Mouse (Mus musculus) heart, postnatal 0 days (tissue): ENCODE data around the gene Med13l. TPM values are rescaled to one million over a fixed set of nuclear protein-coding genes. Genes with fewer than 3 reads are reported as not detected.

ENCODE experiments used
- ATAC-seq: fragments of 200-750 bp; cut with Nextera tagmentation; 2 replicates; pipeline ENCODE4 v1.8.0; 2017; ENCODE audit warnings: low read depth, moderate number of reproducible peaks, moderate library complexity; ENCODE audit not compliant: insufficient read depth
- DNase-seq: peaks from one replicate; pipeline ENCODE4 v3.0.0-alpha.2; 2016; ENCODE audit warnings: low spot score
- H3K27ac ChIP-seq: fragments of 300-500 bp; sonication (generic); 2 replicates; pipeline ENCODE4 v1.5.1; 2014; ENCODE audit warnings: low read depth, mild to moderate bottlenecking
- H3K27me3 ChIP-seq: fragments of 300-500 bp; sonication (generic); 2 replicates; pipeline ENCODE4 v1.6.1; 2014; ENCODE audit warnings: low read length, mixed read lengths; ENCODE audit not compliant: control insufficient read depth, insufficient read depth
- H3K36me3 ChIP-seq: fragments of 300-500 bp; sonication (generic); replicated peaks from 2 replicates; pipeline ENCODE4 v1.6.1; 2014; ENCODE audit warnings: low read length, mixed read lengths; ENCODE audit not compliant: control insufficient read depth, insufficient read depth
- H3K4me1 ChIP-seq: fragments of 300-500 bp; sonication (generic); 2 replicates; pipeline ENCODE4 v1.6.1; 2014; ENCODE audit warnings: antibody characterized with exemption; ENCODE audit not compliant: control insufficient read depth, insufficient read depth
- H3K4me2 ChIP-seq: fragments of 300-500 bp; sonication (generic); 2 replicates; pipeline ENCODE4 v1.6.1; 2014; ENCODE audit warnings: low read depth, mild to moderate bottlenecking, low read length, moderate library complexity
- H3K4me3 ChIP-seq: fragments of 300-500 bp; sonication (generic); 2 replicates; pipeline ENCODE4 v1.5.1; 2014; ENCODE audit warnings: low read depth, low read length
- H3K9ac ChIP-seq: fragments of 300-500 bp; sonication (generic); replicated peaks from 2 replicates; pipeline ENCODE4 v1.6.1; 2014; ENCODE audit warnings: low read depth, low read length, mixed read lengths
- H3K9me3 ChIP-seq: fragments of 300-500 bp; sonication (generic); replicated peaks from 2 replicates; pipeline ENCODE4 v1.6.1; 2016; ENCODE audit warnings: low read length; ENCODE audit not compliant: control insufficient read depth
- CTCF ChIP-seq: IDR thresholded peaks from 2 replicates; pipeline ENCODE4 v1.5.1; 2016; ENCODE audit warnings: antibody characterized with exemption, control low read depth, low read depth
- EP300 ChIP-seq: IDR thresholded peaks from 2 replicates; pipeline ENCODE4 v1.6.1; 2016; ENCODE audit warnings: antibody characterized with exemption, low read depth
- WGBS: fragments of 180-500 bp; shearing (Covaris S2); extraction: QIAGEN DNeasy Blood & Tissue Kit; methylation state at CpG from one replicate; pipeline ENCODE4 v1.1.7; 2014; 5-methylcytosine and 5-hydroxymethylcytosine counted together
- polyA plus RNA-seq: library from polyadenylated mRNA; unstranded; fragments of >200 nt; fragmentation: Nextera tagmentation; extraction: Ambion mirVana; gene quantifications from 2 replicates; pipeline ENCODE4 v1.2.1, GENCODE M21; 2015
- total RNA-seq: library from RNA; depleted of rRNA; stranded (reverse); fragments of >200 nt; gene quantifications from 2 replicates; pipeline ENCODE4 v1.2.3, GENCODE M21; 2014; ENCODE audit warnings: low replicate concordance

Gene Med13l
- total and polyA plus RNA-seq, 2 experiments from 2014 or later, result 5.2 to 11.4 TPM

- ATAC-seq (no peak), DNase-seq (no peak)
- Histone ChIP-seq H3K36me3 (no peaks in the 10 kb centered on the region), H3K9me3 (no peaks in the 10 kb centered on the region), H3K27me3 (peaks cover 5% of the 10 kb centered on the region; the same call in 1 of the 2 replicates), H3K4me2 (no peak overlapping the region), H3K9ac (no peak overlapping the region), H3K27ac (peak overlapping the region; percentile 34; the same call in 1 of the 2 replicates), H3K4me3 (no peak overlapping the region), H3K4me1 (no peaks in the 10 kb centered on the region)
- TF ChIP-seq CTCF (no peak), EP300 (no peak)
- WGBS, result 42% methylated on average over 8 of the region's 8 CpGs
These were observed 25.3 kb upstream of the Med13l start for GRCm38 (mm10) chr5:118535130-118535529.

GRCm38 (mm10) chr5:118538487-118538886 lies 22.0 kb upstream of the Med13l start:
- Histone ChIP-seq H3K36me3 (no peaks in the 10 kb centered on the region), H3K4me2 (no peak overlapping the region), H3K4me1 (no peaks in the 10 kb centered on the region), H3K4me3 (no peak overlapping the region), H3K9ac (no peak overlapping the region), H3K27me3 (no peaks in the 10 kb centered on the region; the same call in 1 of the 2 replicates), H3K27ac (no peak overlapping the region), H3K9me3 (no peaks in the 10 kb centered on the region)
- TF ChIP-seq EP300 (no peak), CTCF (no peak)
- 62% methylated on average over 5 of the region's 5 CpGs for WGBS
- DNase-seq, result no peak
- no peak for ATAC-seq

DNA sequence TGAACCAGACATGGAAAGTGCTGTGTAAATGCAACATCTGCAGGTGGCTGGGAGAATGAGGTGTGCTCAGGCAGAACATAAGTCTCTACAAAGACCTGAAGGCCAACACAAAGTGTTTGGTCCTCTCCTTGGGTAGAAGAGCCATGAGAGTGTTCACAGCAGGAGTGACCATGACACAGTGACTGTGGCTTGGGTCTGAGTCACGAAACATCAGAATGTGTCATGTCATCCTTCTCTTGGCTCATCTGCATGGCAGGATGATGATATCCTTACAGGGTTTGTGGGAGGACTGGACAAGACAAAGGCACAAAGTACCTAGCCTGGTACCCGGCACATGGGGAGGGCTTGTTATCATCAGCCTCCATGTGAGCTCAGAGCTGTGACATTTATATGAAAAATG lies 16.7 kb upstream of the Med13l start:
- 77% methylated on average over 2 of the region's 2 CpGs for WGBS
- H3K27ac ChIP-seq, result no peak overlapping the region
- no peak for DNase-seq
- H3K4me1 ChIP-seq, result no peaks in the 10 kb centered on the region
- no peak overlapping the region for H3K4me2 ChIP-seq
- no peak for ATAC-seq
- no peak for TF ChIP-seq CTCF
- no peak for TF ChIP-seq EP300
- no peaks in the 10 kb centered on the region for H3K36me3 ChIP-seq
- no peaks in the 10 kb centered on the region for H3K27me3 ChIP-seq
- no peak overlapping the region for H3K9ac ChIP-seq
- H3K9me3 ChIP-seq, result no peaks in the 10 kb centered on the region
- H3K4me3 ChIP-seq, result no peak overlapping the region

DNA sequence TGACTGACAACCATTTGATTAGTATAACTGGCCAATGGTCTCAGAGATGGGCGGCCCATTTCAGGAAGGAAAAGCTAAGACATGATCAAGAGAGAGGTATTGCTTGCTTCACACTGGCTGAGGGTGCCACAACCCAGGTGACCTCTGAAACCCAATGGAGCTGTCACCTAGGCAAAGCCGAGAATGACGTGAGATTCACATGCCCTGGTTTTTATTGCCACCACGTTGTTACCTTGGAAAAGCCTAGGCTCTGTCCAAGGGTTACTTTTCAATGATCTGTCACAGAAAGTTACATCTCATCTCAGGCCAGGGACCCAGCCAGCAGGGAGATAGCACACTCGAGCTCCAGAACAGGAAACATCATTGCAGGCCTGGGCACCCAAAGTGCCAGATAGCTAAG lies 10.0 kb upstream of the Med13l start:
- Histone ChIP-seq H3K27me3 (no peaks in the 10 kb centered on the region), H3K9ac (no peak overlapping the region), H3K9me3 (no peaks in the 10 kb centered on the region), H3K36me3 (no peaks in the 10 kb centered on the region), H3K4me2 (no peak overlapping the region), H3K4me3 (no peak overlapping the region), H3K27ac (no peak overlapping the region), H3K4me1 (no peaks in the 10 kb centered on the region)
- ATAC-seq (no peak), DNase-seq (no peak)
- TF ChIP-seq EP300 (no peak), CTCF (no peak)
- WGBS, result 50% methylated on average over 5 of the region's 5 CpGs

GRCm38 (mm10) chr5:118553290-118553689 lies 7.2 kb upstream of the Med13l start:
- Histone ChIP-seq H3K36me3 (no peaks in the 10 kb centered on the region), H3K4me2 (no peak overlapping the region), H3K4me3 (no peak overlapping the region), H3K27ac (no peak overlapping the region), H3K9me3 (no peaks in the 10 kb centered on the region), H3K27me3 (no peaks in the 10 kb centered on the region; the same call in 1 of the 2 replicates), H3K4me1 (no peaks in the 10 kb centered on the region), H3K9ac (no peak overlapping the region)
- TF ChIP-seq EP300 (no peak), CTCF (no peak)
- no peak for DNase-seq
- no peak for ATAC-seq

- ATAC-seq (no peak), DNase-seq (no peak)
- no peak overlapping the region for H3K4me3 ChIP-seq
These were observed 5.2 kb upstream of the Med13l start for GRCm38 (mm10) chr5:118555305-118555704.

More at GRCm38 (mm10) chr5:118555305-118555704, 5.2 kb upstream of the Med13l start:
- no peak overlapping the region for H3K4me2 ChIP-seq
- TF ChIP-seq CTCF (no peak), EP300 (no peak)
- H3K9me3 ChIP-seq, result no peaks in the 10 kb centered on the region
- WGBS, result 95% methylated on average over 4 of the region's 4 CpGs
- H3K36me3 ChIP-seq, result no peaks in the 10 kb centered on the region
- H3K4me1 ChIP-seq, result no peaks in the 10 kb centered on the region
- H3K27me3 ChIP-seq, result no peaks in the 10 kb centered on the region; the same call in 1 of the 2 replicates
- H3K27ac ChIP-seq, result no peak overlapping the region
- H3K9ac ChIP-seq, result no peak overlapping the region
